Mouse (Mus musculus): ENCODE measurements around the gene Ssxb10. TPM values are rescaled to one million over a fixed set of nuclear protein-coding genes. Genes with fewer than 3 reads are reported as not detected.
"Not testable (repeated sequence)": the region's sequence is repeated elsewhere in the genome, so short reads cannot be mapped to it uniquely, and the experiment has no call there.

Gene Ssxb10
- total RNA-seq (2022), result not detected

GRCm38 (mm10) chrX:8327124-8327523 lies at the start of gene Ssxb10:
Gene Ssxb10 (plus strand): TSS chrX:8327424.
- no peak for DNase-seq (ENCODE audit: low spot score in 2 of 2)

- DNase-seq (ENCODE audit: low spot score in 2 of 2), result no peak
Measured at GRCm38 (mm10) chrX:8288621-8289020, 38.6 kb upstream of the Ssxb10 start.

- no peak for DNase-seq (ENCODE audit: low spot score in 2 of 2)
Measured at GRCm38 (mm10) chrX:8309302-8309701, 17.9 kb upstream of the Ssxb10 start.

GRCm38 (mm10) chrX:8314905-8315304 lies 12.3 kb upstream of the Ssxb10 start:
- DNase-seq (ENCODE audit: low spot score in 2 of 2), result peak; percentile 5 to 7

DNA sequence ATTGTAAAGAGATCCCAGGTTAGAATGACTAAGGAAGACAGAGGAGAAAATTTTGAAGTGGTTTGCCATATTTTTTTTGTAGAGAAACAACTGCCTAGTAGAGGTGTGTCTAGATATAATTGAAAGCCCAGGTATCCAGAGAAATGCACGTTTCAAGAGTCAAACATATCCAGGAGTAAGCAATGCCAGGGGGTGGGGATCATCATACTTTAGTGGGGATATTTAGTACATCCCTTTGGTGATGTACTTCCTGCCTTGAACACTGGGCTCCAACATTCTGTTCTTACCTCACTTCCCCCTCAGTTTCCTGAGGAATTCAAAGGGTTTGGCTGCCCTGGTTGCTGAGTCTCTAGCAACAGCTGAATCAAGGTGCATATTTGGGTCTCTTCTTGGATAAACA lies 39.5 kb downstream of the Ssxb10 start, which contains the start of gene Ssxb9:
TSS of gene Ssxb9 (plus strand) at position 301 of the 400 bp plus-strand sequence.
- not testable (repeated sequence) for DNase-seq (ENCODE audit: low spot score in 2 of 2)

Other genes starting within 250 kb of the Ssxb10 start
- 1 to 10 TPM in 3 of 4 experiments, under 1 TPM in 1; 0.82 to 3.6 (median 2.0) TPM for gene Was, start 236.9 kb upstream of the Ssxb10 start, total RNA-seq (2022)
- 100 to 1,000 TPM; 176 to 202 (median 193) TPM for gene Wdr13, start 194.5 kb upstream of the Ssxb10 start, total RNA-seq (2022)
- 100 to 1,000 TPM; 134 to 198 (median 155) TPM for gene Rbm3, start 181.5 kb upstream of the Ssxb10 start, total RNA-seq (2022)
- gene Tbc1d25, start 151.2 kb upstream of the Ssxb10 start, total RNA-seq (2022), result 10 to 100 TPM; 12.7 to 15.0 (median 14.8) TPM
- 10 to 100 TPM; 27.4 to 35.9 (median 33.1) TPM for gene Ebp, start 133.9 kb upstream of the Ssxb10 start, total RNA-seq (2022)
- gene Porcn, start 120.9 kb upstream of the Ssxb10 start, total RNA-seq (2022), result 10 to 100 TPM; 66.0 to 71.8 (median 70.8) TPM
- gene Ftsj1, start 75.0 kb upstream of the Ssxb10 start, total RNA-seq (2022), result 10 to 100 TPM; 21.8 to 24.3 (median 23.1) TPM
- gene Slc38a5, start 56.3 kb upstream of the Ssxb10 start, total RNA-seq (2022), result 1 to 10 TPM; 3.0 to 4.2 (median 3.7) TPM
- gene Ssxb9, start 39.6 kb downstream of the Ssxb10 start, total RNA-seq (2022), result not detected
- not detected for gene Ssxb1, start 85.9 kb downstream of the Ssxb10 start, total RNA-seq (2022)
- not detected for gene Ssxb2, start 134.3 kb downstream of the Ssxb10 start, total RNA-seq (2022)
- not detected for gene Gm14459, start 197.5 kb downstream of the Ssxb10 start, total RNA-seq (2022)
- not detected for gene Ssxb6, start 220.8 kb downstream of the Ssxb10 start, total RNA-seq (2022)